Mouse (Mus musculus) kidney, adult 9 months (tissue): ENCODE data around the gene AW549877.
A peak's percentile ranks its signal among the peaks of the same experiment; 100 is the strongest.

ENCODE experiments used
- DNase-seq: peaks from one replicate; pipeline ENCODE4 v3.0.0; 2022

Gene AW549877

DNA sequence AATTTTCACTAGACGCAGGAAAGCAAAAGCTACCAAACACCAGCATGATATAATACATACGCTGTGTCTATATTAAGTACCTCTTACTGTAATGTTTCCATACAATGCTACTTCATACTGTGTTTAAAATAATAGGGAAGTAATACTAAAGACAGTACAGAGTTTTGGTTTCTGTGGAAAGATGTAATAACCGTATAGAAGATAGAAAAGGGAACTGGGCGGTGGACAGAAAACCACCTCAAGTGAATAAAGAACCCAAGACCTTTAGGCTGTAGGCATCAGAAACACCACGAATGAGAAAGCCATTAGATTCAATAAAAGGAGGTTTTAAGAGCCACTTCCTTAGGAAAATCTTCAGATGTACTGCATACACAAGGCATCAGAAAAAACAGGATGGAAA is 12.8 kb downstream of the AW549877 start:
- DNase-seq: no peak

- DNase-seq: no peak
Observed at GRCm38 (mm10) chr15:3979871-3980270, 15.7 kb downstream of the AW549877 start.

DNA sequence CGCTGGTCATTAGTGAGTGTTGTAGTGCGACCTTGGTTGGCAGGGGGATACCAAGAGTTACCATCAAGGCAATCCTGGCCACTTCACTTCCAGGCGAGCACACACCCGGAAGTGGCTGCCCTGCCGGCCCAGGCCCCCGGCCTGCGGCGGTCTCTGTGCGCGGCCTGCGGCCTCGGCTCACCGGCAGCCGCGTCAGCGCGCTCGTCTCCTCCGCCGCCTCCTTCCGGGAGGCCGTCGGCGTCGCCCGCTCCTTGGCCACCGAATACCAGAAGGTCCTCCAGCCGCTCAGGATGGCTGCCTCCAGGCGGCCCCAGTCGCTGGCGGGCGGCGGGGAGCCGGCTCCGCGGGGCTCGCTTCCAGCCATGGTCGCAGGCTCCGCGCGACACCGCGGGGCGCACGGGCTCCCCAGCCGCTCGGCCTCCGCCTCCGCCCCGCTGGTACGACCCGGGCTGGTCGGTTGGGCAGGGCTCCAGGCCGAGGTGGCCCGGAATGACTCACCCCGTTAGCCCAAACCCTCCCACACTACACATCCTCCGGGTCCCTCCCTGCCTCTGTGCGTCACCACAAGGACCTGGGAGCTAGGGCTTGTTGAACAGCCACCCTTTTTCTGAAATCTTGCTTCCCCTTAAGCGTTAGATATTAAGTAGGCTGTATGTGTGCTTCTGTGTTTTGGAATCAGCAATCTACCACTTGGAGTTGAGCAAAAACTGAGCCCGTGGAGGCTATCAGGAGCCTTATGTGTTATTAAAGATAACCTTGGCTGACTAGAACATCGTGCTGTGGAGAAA is 16.3 kb downstream of the AW549877 start, which contains the start of gene Fbxo4:
Gene Fbxo4, minus strand, starts transcription at position 513 of the 788 bp plus-strand sequence.
- peak; percentile 87 for DNase-seq

DNA sequence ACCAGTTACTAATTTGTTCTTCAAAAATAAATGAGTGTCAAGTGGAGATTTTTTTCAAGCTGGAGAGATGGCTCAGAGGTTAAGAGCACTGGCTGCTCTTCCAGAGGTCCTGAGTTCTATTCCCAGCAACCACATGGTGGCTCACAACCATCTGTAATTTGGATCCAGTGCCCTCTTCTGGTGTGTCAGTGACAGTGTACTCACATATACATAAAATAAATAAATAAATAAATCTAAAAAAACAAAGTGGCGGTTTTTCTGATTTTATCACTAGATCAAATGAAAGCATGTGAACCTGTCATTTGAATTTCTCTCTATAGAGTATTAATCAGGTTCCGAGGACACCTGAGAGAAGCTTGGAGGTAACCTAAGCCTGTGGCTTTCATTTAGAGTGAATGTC is 17.3 kb downstream of the AW549877 start:
- no peak for DNase-seq

- DNase-seq: no peak
Observed at GRCm38 (mm10) chr15:3973300-3973699, 22.2 kb downstream of the AW549877 start.

GRCm38 (mm10) chr15:3970193-3970592 is 25.4 kb downstream of the AW549877 start:
- no peak for DNase-seq

- DNase-seq: no peak
Observed at GRCm38 (mm10) chr15:3969743-3970142, 25.8 kb downstream of the AW549877 start.

DNA sequence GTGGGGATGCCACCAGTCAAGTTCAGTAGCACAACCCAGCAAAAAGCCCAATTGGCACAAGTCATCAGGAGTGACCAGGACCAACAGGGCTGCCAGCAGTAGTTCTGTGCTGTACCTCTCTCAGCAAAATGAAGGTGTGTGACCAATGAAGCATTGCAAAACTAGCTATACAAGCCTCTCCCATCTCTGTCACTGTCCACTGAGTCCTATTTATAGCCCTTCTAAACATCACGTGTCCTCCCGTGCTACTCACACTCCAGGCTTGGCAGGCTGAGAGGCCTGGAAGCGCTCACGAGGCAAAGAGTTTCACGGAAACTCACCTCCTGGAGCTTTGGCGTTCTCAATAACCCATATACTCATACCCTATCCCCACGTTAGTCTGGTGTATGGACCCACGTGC is 33.3 kb downstream of the AW549877 start:
- DNase-seq: peak; percentile 69

- peak; percentile 32 for DNase-seq
Observed at GRCm38 (mm10) chr15:3960094-3960493, 35.5 kb downstream of the AW549877 start.

DNA sequence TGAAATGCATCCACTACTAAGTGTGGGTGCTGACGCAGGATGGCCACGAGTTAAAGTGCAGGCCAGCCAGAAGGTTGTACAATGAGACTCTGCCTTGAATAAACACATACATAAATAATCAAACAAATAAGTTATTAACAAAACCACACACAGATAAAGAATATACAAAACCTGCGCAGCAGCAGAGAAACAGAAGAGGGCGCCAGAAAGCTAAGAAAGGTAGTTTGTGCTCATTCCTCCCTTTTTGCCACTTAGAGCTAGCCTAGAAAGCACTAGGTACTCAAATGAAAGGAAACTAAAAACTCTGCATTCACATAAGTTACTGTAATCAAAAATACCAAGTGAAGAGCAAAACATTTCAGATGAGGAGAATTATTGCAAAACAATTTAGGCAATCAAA is 37.6 kb downstream of the AW549877 start:
- peak; percentile 79 for DNase-seq

GRCm38 (mm10) chr15:3954971-3955370 is 40.6 kb downstream of the AW549877 start:
- DNase-seq: peak; percentile 19

DNA sequence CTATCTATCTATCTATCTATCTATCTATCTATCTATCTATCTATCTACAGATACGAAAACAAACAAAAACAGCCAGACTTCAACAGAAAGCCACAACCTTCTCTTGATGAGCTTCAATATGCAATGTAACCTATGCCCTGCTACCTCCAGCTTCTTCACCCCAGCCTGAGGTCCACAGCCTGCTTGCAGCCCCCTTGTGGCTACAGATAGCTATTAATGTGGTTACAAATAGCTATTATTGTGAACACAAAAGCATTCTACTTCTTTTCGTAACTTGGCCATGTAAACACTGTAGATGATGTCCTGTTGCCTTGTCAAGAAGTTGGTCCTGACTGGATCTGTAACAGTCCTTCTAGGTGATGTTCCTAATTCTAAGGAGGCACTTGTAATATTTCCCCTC is 57.4 kb downstream of the AW549877 start:
- DNase-seq: no peak

DNA sequence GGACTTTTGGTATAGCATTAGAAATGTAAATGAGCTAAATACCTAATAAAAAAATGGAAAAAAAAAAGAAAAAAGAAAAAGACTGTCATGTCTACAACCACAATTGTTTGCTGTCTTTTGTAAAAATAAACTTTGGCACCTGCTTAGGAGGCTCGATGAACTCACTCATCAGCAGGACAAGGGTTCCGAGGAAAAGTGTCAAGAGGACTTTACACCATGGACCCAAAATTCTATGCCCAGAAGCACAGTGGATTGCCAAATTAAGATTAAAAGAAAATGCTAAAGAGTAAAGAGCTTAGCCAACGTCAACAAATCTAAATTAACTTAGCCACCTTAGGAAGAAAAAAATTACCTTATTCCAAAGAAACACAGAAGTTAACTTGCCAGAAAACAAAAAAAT is 59.5 kb downstream of the AW549877 start:
- peak; percentile 72 for DNase-seq

DNA sequence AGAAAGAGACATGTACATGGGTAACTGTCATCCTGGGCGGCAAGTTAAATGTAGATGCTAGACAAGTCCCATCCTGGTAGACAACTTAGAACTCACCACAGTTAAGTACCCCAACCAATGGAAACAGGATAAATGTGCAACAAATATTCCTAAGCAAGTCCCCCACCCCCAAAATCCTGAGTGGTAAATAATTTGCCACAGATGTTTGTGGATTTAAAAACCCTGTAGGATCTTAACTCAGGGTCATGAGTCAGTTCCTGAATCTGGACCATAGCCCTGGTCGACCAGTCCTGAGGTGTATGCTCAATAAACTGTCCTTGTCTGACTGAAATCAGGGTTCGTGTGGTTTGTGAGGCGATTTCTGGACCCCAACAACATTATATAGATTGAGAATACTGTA is 62.1 kb downstream of the AW549877 start:
- DNase-seq: peak; percentile 58
